Mouse (Mus musculus) spleen, adult 2 months (tissue): ENCODE data around the gene Rpp21.

Experiments
- CTCF ChIP-seq: fragments of 200-500 bp; IDR thresholded peaks from 2 replicates; pipeline ENCODE4 v1.5.1; 2011; ENCODE audit warnings: mild to moderate bottlenecking, inconsistent platforms; ENCODE audit not compliant: insufficient read depth, insufficient read length, insufficient replicate concordance; ENCODE audit errors: extremely low read depth
- POLR2A ChIP-seq: fragments of 200-500 bp; IDR thresholded peaks from 2 replicates; pipeline ENCODE4 v1.6.1; 2011; ENCODE audit warnings: low read depth, low read length, inconsistent platforms

DNA sequence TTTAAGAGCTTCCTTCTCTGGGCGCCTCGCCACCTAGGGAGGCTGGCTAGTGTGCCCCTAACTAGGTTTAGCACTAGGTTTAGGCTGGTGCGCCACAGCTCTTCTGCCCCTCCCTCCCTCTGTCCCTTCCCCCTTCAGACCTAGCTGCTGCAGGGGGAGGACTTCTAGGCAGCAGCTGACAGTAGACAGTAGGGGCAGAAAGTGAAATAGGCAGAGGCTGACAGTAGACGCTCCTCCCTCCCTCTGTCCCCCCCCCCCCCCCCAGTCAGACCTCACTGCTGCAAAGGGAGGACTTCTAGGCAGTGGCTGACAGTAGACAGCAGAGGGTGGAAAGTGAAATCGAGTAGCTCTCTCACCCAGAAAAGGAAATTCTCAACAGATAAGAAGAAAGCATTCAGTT is 28.8 kb downstream of the Rpp21 start:
- TF ChIP-seq CTCF: no peak
- TF ChIP-seq POLR2A: no peak
